Mouse (Mus musculus) C3H10T1/2 (cell line): ENCODE results near the gene Gm13023. TPM values are rescaled to one million over a fixed set of nuclear protein-coding genes. Genes with fewer than 3 reads are reported as not detected.

ENCODE experiments used
- polyA plus RNA-seq, 2 experiments: library from polyadenylated mRNA; unstranded; fragments of >200 nt; fragmentation: generic; extraction: Trizol; gene quantifications; one replicate each; pipeline ENCODE4 v1.2.1; 2012; ENCODE audit warnings: missing spikeins in 2 of 2

Gm13023 gene
- not detected for polyA plus RNA-seq

GRCm38 (mm10) chr4:143789052-143789451 lies at the start of gene Gm13023:
Gm13023 (plus strand) TSS chr4:143789352.

GRCm38 (mm10) chr4:143815993-143816392 lies 26.8 kb downstream of the Gm13023 start, which contains the start of gene Gm13084:
Gm13084 (minus strand) TSS chr4:143816093.

Other genes with a start within 250 kb of the Gm13023 start
- gene BC080695, start 237.7 kb upstream of the Gm13023 start, polyA plus RNA-seq: not detected
- gene Gm13057, start 237.6 kb upstream of the Gm13023 start, polyA plus RNA-seq: not detected
- under 1 TPM in 1 of 2 experiments, not detected in 1; 0.02 TPM for gene Gm13083, start 174.3 kb upstream of the Gm13023 start, polyA plus RNA-seq
- not detected for gene Gm13088, start 132.1 kb upstream of the Gm13023 start, polyA plus RNA-seq
- gene Gm13089, start 86.6 kb upstream of the Gm13023 start, polyA plus RNA-seq: not detected
- not detected for gene Gm13078, start 69.9 kb upstream of the Gm13023 start, polyA plus RNA-seq
- gene Gm13084, start 26.7 kb downstream of the Gm13023 start, polyA plus RNA-seq: not detected
- gene Gm13103, start 57.1 kb downstream of the Gm13023 start, polyA plus RNA-seq: not detected
- not detected for gene Pramef6, start 111.0 kb downstream of the Gm13023 start, polyA plus RNA-seq
- gene Pramef25, start 161.7 kb downstream of the Gm13023 start, polyA plus RNA-seq: under 1 TPM in 1 of 2 experiments, not detected in 1; 0.02 TPM
- not detected for gene Gm13101, start 177.6 kb downstream of the Gm13023 start, polyA plus RNA-seq
- gene Pramef17, start 205.0 kb downstream of the Gm13023 start, polyA plus RNA-seq: not detected